Mouse (Mus musculus): ENCODE measurements around the gene Skap1. TPM values are rescaled to one million over a fixed set of nuclear protein-coding genes. Genes with fewer than 3 reads are reported as not detected.

Gene Skap1
- polyA plus RNA-seq, 1 experiment from 2014 or later: 1.1 TPM

DNA sequence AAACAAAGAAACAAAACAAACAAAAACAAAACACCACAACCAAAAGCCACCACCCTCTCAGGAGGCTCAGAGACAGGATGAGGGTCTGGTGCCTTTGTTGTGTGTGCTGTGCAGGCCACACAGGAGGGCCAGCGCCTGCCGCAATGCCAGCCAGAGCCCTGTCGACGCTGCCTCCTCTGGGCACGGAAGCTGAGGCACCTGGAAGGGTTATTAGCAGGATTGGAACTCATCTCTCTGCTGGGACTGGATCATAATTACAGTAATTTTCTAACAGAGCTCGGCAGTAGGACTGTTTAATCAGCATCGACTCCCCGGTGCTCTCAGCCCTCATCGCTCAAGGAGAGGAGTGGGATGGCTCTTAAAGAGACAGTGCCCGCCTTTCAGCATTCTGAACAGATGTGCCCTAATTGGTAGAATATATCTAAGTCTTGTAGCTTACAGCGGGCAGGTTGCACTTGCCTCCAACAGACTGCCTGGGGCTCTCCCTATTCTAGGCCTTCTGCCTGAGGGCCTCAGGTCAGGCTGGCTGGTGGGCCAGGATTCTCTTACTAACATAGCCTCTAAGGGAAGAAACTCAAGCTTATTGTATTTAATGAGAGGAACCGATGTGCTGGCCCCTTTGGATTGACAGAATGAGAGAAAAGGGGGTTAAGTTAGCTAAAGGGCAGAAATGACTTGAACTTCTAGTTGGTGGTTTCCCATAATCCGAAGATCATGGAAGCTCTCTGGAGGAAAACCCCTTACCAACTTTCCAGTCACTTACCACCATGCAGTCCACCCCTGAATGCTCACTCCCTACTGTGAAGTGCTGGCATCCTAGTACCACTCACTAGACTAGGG, 300.3 kb downstream of the Skap1 start:
- Histone ChIP-seq H3K4me2 (no peak overlapping the region), H3K27ac (peak overlapping the region; percentile 27; the same call in 1 of the 2 replicates), H3K9me3 (no peaks in the 10 kb centered on the region), H3K36me3 (0 out of 2 replicates have a peak, but pooled peaks cover 2% of the 10 kb centered on the region), H3K4me1 (peaks cover 9% of the 10 kb centered on the region; the same call in 1 of the 2 replicates), H3K9ac (no peak overlapping the region), H3K4me3 (replicated peaks) (no peak overlapping the region), H3K27me3 (replicated peaks) (no peaks in the 10 kb centered on the region)
- WGBS: 55% methylated on average over 13 of the region's 13 CpGs
- ATAC-seq (ENCODE audit: insufficient read depth, low FRiP score, low read depth): no peak

GRCm38 (mm10) chr11:96765645-96766044, 301.3 kb downstream of the Skap1 start:
- ATAC-seq (ENCODE audit: insufficient read depth, low FRiP score, low read depth): no peak

DNA sequence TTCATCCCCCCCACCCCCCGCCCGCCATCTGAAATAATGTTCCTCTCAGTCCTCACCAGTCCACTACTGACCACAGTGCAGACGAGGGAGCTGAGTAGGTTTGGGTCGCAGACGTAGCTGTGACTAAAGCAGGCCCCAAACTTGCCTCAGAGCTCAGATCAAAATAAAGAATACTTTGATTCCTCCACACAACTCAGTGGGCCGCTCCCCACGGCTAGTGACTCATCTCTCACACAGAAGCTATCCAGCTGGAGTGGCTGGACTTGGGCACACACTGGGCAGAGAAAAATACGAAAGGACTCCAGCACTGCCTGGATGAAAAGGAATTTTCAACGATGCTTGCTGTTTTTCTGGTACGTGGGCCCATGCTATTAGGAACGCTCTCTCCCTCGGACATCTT, 302.2 kb downstream of the Skap1 start:
- Histone ChIP-seq H3K27me3 (replicated peaks) (no peaks in the 10 kb centered on the region), H3K4me2 (no peak overlapping the region), H3K4me1 (peaks cover 9% of the 10 kb centered on the region; the same call in 1 of the 2 replicates), H3K4me3 (replicated peaks) (no peak overlapping the region), H3K9ac (no peak overlapping the region), H3K9me3 (no peaks in the 10 kb centered on the region), H3K36me3 (peaks cover 12% of the 10 kb centered on the region; the same call in 1 of the 2 replicates), H3K27ac (no peak overlapping the region; the same call in 1 of the 2 replicates)
- no peak for ATAC-seq (ENCODE audit: insufficient read depth, low FRiP score, low read depth)
- WGBS: 78% methylated on average over 12 of the region's 12 CpGs

More at GRCm38 (mm10) chr11:96765645-96766044, 301.3 kb downstream of the Skap1 start:
- Histone ChIP-seq H3K27ac (peak overlapping the region; percentile 27), H3K27me3 (replicated peaks) (no peaks in the 10 kb centered on the region), H3K9me3 (no peaks in the 10 kb centered on the region), H3K4me3 (replicated peaks) (no peak overlapping the region), H3K4me1 (peaks cover 9% of the 10 kb centered on the region; the same call in 1 of the 2 replicates), H3K36me3 (peaks cover 6% of the 10 kb centered on the region; the same call in 1 of the 2 replicates), H3K4me2 (no peak overlapping the region), H3K9ac (no peak overlapping the region)
- WGBS: 65% methylated on average over 7 of the region's 7 CpGs

DNA sequence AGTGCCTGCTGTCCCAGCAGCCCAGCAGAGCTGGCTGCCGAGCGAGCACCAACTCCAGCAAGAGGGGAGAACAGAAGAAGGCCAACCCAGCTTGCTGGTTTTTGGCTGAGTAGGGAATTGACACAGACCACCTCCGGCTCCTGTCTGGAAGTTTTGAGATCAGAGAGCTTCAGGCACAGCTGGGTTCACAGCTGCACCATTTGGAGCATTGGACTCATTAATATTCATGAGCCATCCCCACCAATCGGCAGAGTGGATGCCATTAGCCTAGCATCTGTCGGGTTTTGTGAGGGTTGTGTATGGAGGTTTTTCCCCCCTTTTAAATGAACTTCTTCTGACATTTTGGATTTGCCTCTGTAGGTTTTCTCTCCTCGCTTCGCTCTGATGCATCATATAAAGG, 302.7 kb downstream of the Skap1 start:
- Histone ChIP-seq H3K27me3 (replicated peaks) (no peaks in the 10 kb centered on the region), H3K27ac (no peak overlapping the region)
- no peak for ATAC-seq (ENCODE audit: insufficient read depth, low FRiP score, low read depth)

GRCm38 (mm10) chr11:96768240-96768639, 303.8 kb downstream of the Skap1 start:
- no peaks in the 10 kb centered on the region for H3K27me3 ChIP-seq (replicated peaks)
- H3K36me3 ChIP-seq: peaks cover 17% of the 10 kb centered on the region; the same call in 1 of the 2 replicates
- H3K4me1 ChIP-seq: peaks cover 9% of the 10 kb centered on the region; the same call in 1 of the 2 replicates
- H3K9ac ChIP-seq: no peak overlapping the region
- no peak for ATAC-seq (ENCODE audit: insufficient read depth, low FRiP score, low read depth)
- 59% methylated on average over 9 of the region's 9 CpGs for WGBS
- H3K4me2 ChIP-seq: no peak overlapping the region
- no peak overlapping the region for H3K4me3 ChIP-seq (replicated peaks)
- no peak overlapping the region for H3K27ac ChIP-seq
- H3K9me3 ChIP-seq: no peaks in the 10 kb centered on the region

More for the DNA sequence above, 302.7 kb downstream of the Skap1 start:
- no peaks in the 10 kb centered on the region for H3K9me3 ChIP-seq
- peaks cover 9% of the 10 kb centered on the region; the same call in 1 of the 2 replicates for H3K4me1 ChIP-seq
- WGBS: 56% methylated on average over 7 of the region's 7 CpGs
- no peak overlapping the region for H3K9ac ChIP-seq
- H3K4me3 ChIP-seq (replicated peaks): no peak overlapping the region
- no peak overlapping the region for H3K4me2 ChIP-seq
- peaks cover 17% of the 10 kb centered on the region; the same call in 1 of the 2 replicates for H3K36me3 ChIP-seq

- no peak overlapping the region for H3K4me2 ChIP-seq
- peaks cover 17% of the 10 kb centered on the region; the same call in 1 of the 2 replicates for H3K36me3 ChIP-seq
- no peak overlapping the region for H3K4me3 ChIP-seq (replicated peaks)
- H3K27ac ChIP-seq: no peak overlapping the region
- H3K9ac ChIP-seq: no peak overlapping the region
- ATAC-seq (ENCODE audit: insufficient read depth, low FRiP score, low read depth): no peak
- no peaks in the 10 kb centered on the region for H3K27me3 ChIP-seq (replicated peaks)
- WGBS: 89% methylated on average over 9 of the region's 9 CpGs
- H3K4me1 ChIP-seq: peaks cover 6% of the 10 kb centered on the region
- H3K9me3 ChIP-seq: no peaks in the 10 kb centered on the region
Measured at GRCm38 (mm10) chr11:96771274-96771975, 307.0 kb downstream of the Skap1 start.

- Histone ChIP-seq H3K4me2 (no peak overlapping the region), H3K9ac (no peak overlapping the region), H3K27me3 (replicated peaks) (no peaks in the 10 kb centered on the region), H3K27ac (no peak overlapping the region), H3K9me3 (no peaks in the 10 kb centered on the region), H3K4me1 (peaks cover 12% of the 10 kb centered on the region), H3K4me3 (replicated peaks) (no peak overlapping the region), H3K36me3 (peaks cover 17% of the 10 kb centered on the region; the same call in 1 of the 2 replicates)
- no peak for ATAC-seq (ENCODE audit: insufficient read depth, low FRiP score, low read depth)
- 85% methylated on average over 9 of the region's 9 CpGs for WGBS
Measured at GRCm38 (mm10) chr11:96772413-96772812, 308.0 kb downstream of the Skap1 start.

DNA sequence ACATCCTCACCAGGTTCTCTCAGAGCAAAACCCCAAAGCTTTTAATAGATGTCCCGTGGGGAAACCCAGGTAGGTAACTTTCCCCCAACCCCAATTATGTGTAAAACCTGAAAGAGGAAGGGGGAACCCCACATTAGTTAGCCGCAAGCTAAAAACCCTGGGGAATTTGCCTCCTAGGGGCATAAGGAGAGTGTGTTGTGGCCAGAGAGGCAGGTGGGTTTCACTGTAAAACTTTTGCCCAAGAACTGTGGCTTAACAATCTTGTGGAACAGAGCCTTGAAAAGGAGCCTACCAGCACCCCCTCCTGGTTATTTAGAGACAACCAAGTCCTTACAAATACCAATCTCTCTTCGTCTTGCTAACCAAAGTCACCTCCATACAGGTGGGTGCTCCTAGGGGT, 310.1 kb downstream of the Skap1 start:
- H3K36me3 ChIP-seq: peaks cover 15% of the 10 kb centered on the region; the same call in 1 of the 2 replicates
- no peak overlapping the region for H3K4me2 ChIP-seq
- H3K27ac ChIP-seq: no peak overlapping the region
- no peaks in the 10 kb centered on the region for H3K27me3 ChIP-seq (replicated peaks)
- WGBS: 85% methylated on average over 3 of the region's 3 CpGs
- H3K4me3 ChIP-seq (replicated peaks): no peak overlapping the region
- H3K9ac ChIP-seq: no peak overlapping the region
- no peak for ATAC-seq (ENCODE audit: insufficient read depth, low FRiP score, low read depth)
- no peaks in the 10 kb centered on the region for H3K9me3 ChIP-seq
- H3K4me1 ChIP-seq: peaks cover 9% of the 10 kb centered on the region

DNA sequence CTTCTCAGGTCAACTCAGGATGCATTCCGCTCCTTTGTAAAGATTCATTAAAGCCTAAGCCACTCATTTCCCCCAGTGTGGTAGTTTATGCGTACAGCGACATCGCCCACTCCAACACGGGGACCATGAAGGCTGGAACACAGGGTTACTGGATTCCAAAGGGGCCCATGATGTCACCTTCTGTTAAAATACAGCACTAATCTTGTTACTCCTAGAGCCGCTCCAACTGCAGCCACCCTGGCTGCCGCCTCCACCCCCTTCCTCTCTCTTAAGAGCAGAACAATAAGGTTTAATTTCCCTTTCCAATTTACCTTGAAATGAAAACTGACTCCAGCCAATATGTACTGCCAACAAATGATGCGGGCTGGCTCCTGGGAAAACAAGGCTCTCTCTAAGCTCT, 310.7 kb downstream of the Skap1 start:
- ATAC-seq (ENCODE audit: insufficient read depth, low FRiP score, low read depth): no peak
- Histone ChIP-seq H3K4me2 (no peak overlapping the region), H3K9ac (no peak overlapping the region), H3K27ac (no peak overlapping the region), H3K9me3 (no peaks in the 10 kb centered on the region), H3K27me3 (replicated peaks) (no peaks in the 10 kb centered on the region), H3K36me3 (peaks cover 15% of the 10 kb centered on the region; the same call in 1 of the 2 replicates), H3K4me1 (peaks cover 9% of the 10 kb centered on the region), H3K4me3 (replicated peaks) (no peak overlapping the region)
- 90% methylated on average over 8 of the region's 8 CpGs for WGBS

DNA sequence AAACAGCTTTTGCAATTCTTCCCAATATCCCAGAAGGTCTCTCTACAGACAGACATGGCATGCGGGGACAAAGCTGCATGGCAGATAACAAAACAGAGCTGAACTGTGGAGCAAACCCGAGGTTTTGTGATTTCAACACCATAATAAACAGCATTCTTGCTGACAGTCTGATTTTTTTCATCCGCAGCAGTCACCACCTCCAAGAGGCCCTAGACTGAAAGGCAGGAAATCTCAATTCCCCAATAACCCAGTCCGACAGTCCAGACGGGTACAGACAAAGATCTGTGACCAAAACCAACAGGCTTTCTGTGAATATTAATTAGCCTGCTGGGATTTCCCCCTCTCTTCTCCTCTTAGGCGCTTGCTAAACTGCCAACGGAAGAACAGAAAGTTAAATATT, 311.3 kb downstream of the Skap1 start:
- Histone ChIP-seq H3K27me3 (replicated peaks) (no peaks in the 10 kb centered on the region), H3K27ac (no peak overlapping the region), H3K4me2 (no peak overlapping the region), H3K9ac (no peak overlapping the region), H3K4me1 (peaks cover 9% of the 10 kb centered on the region), H3K9me3 (no peaks in the 10 kb centered on the region), H3K36me3 (peaks cover 11% of the 10 kb centered on the region; the same call in 1 of the 2 replicates), H3K4me3 (replicated peaks) (no peak overlapping the region)
- no peak for ATAC-seq (ENCODE audit: insufficient read depth, low FRiP score, low read depth)
- WGBS: 72% methylated on average over 7 of the region's 7 CpGs

- Histone ChIP-seq H3K36me3 (0 out of 2 replicates have a peak, but pooled peaks cover 10% of the 10 kb centered on the region), H3K4me2 (peak overlapping the region; percentile 85), H3K4me3 (replicated peaks) (no peak overlapping the region; the same call in 1 of the 2 replicates), H3K27ac (no peak overlapping the region), H3K9me3 (no peaks in the 10 kb centered on the region), H3K27me3 (replicated peaks) (no peaks in the 10 kb centered on the region), H3K4me1 (peaks cover 9% of the 10 kb centered on the region), H3K9ac (no peak overlapping the region)
- whole genome bisulfite sequencing: 45% methylated on average over 3 of the region's 3 CpGs
- ATAC-seq (ENCODE audit: insufficient read depth, low FRiP score, low read depth): no peak
Measured at GRCm38 (mm10) chr11:96776068-96776467, 311.7 kb downstream of the Skap1 start.

Measured in stomach, embryonic 15.5 days (tissue).